Mouse (Mus musculus): ENCODE results near the gene Nol3.

- no peak for TF ChIP-seq CTCF (IDR thresholded peaks at IDR 0.05; ENCODE audit: control insufficient read depth, insufficient read depth, low read length)
- no peak for TF ChIP-seq POLR2A (IDR thresholded peaks at IDR 0.05; ENCODE audit: borderline replicate concordance, control insufficient read depth, low read depth, low read length)
Measured at GRCm38 (mm10) chr8:105286907-105287306, 11.0 kb downstream of the Nol3 start.
